Mouse (Mus musculus) small intestine, adult 2 months (tissue): ENCODE data around the gene Proser3.

Experiments
- CTCF ChIP-seq: fragments of 200-500 bp; IDR thresholded peaks from 2 replicates; pipeline ENCODE4 v1.5.1; 2012; ENCODE audit warnings: low read depth, mild to moderate bottlenecking, control low read depth, inconsistent platforms, low read length, moderate library complexity, mixed read lengths; ENCODE audit not compliant: insufficient replicate concordance, insufficient read length; ENCODE audit errors: extremely low read depth
- POLR2A ChIP-seq: fragments of 200-500 bp; IDR thresholded peaks from 2 replicates; pipeline ENCODE4 v1.6.1; 2012; ENCODE audit warnings: low read depth, mild to moderate bottlenecking, control low read depth, inconsistent platforms, low read length, moderate library complexity

DNA sequence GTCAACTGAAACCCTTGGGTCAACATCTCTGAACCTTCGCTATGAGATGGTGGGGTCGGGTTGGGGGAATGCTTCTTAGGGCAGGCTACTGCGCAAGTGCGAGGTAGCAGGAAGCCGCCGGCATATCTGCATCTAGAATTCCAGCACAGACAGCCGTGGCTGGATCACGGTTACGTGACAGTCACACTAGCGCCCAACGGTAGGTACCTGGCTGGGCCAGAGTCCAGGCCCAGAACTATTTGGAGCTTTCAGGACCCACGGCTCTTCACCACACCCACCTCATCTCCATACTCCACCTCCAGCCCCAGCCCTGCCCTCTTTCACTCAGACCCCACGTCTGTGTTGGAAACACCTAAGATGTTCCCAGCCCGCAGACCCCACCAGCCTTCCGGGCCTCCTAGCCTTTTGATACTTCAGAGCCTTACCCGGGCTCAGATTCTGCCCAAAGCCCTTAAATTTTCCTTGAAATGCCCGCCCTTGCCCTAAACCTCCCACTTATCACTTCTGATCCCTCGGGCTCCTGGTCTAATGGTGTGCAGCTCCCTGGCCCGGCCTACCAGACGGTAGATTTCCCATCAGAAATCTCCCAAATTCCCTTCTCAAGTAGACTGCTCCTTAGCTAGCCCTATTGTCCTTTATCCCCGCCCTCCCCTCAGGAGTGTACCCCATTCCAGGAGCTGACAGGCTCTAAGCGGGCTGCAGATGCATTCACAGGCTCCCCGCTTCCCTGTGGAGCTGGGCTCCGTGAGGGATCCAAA, 36.9 kb downstream of the Proser3 start:
- TF ChIP-seq POLR2A (no peak), CTCF (no peak)
